Mouse (Mus musculus) heart, embryonic 11.5 days (tissue): ENCODE data around the gene Oscar. TPM values are rescaled to one million over a fixed set of nuclear protein-coding genes. Genes with fewer than 3 reads are reported as not detected.

ENCODE experiments used
- ATAC-seq: fragments of 200-750 bp; cut with Nextera tagmentation; replicated peaks from 2 replicates; pipeline ENCODE4 v1.8.0; 2017; ENCODE audit warnings: moderate library complexity; ENCODE audit not compliant: insufficient number of reproducible peaks, low FRiP score, low TSS enrichment
- H3K27ac ChIP-seq: fragments of 300-500 bp; sonication (generic); 2 replicates; pipeline ENCODE4 v1.5.1; 2014; ENCODE audit warnings: mild to moderate bottlenecking, low read depth, low read length
- H3K27me3 ChIP-seq: fragments of 300-500 bp; sonication (generic); 2 replicates; pipeline ENCODE4 v1.6.1; 2014; ENCODE audit warnings: mild to moderate bottlenecking, low read length, mixed read lengths; ENCODE audit not compliant: control insufficient read depth, insufficient read depth
- H3K36me3 ChIP-seq: fragments of 300-500 bp; sonication (generic); 2 replicates; pipeline ENCODE4 v1.6.1; 2014; ENCODE audit warnings: mild to moderate bottlenecking, low read length, moderate library complexity, mixed read lengths; ENCODE audit not compliant: control insufficient read depth, insufficient read depth
- H3K4me1 ChIP-seq: fragments of 300-500 bp; sonication (generic); 2 replicates; pipeline ENCODE4 v1.6.1; 2014; ENCODE audit warnings: low read length; ENCODE audit not compliant: control insufficient read depth, insufficient read depth
- H3K4me2 ChIP-seq: fragments of 300-500 bp; sonication (generic); 2 replicates; pipeline ENCODE4 v1.6.1; 2014; ENCODE audit warnings: mild to moderate bottlenecking, moderate library complexity
- H3K4me3 ChIP-seq: fragments of 300-500 bp; sonication (generic); 2 replicates; pipeline ENCODE4 v1.5.1; 2014; ENCODE audit warnings: low read depth, low read length
- H3K9ac ChIP-seq: fragments of 300-500 bp; sonication (generic); 2 replicates; pipeline ENCODE4 v1.6.1; 2014; ENCODE audit warnings: mild to moderate bottlenecking, low read depth, low read length, moderate library complexity
- H3K9me3 ChIP-seq: fragments of 300-500 bp; sonication (generic); replicated peaks from 2 replicates; pipeline ENCODE4 v1.6.1; 2016; ENCODE audit warnings: low read length; ENCODE audit not compliant: control insufficient read depth
- WGBS: fragments of 180-500 bp; shearing (Covaris S2); extraction: QIAGEN DNeasy Blood & Tissue Kit; methylation state at CpG from one replicate; pipeline ENCODE4 v1.1.7; 2014; ENCODE audit not compliant: insufficient replicate concordance; 5-methylcytosine and 5-hydroxymethylcytosine counted together
- polyA plus RNA-seq: library from polyadenylated mRNA; unstranded; fragments of >200 nt; fragmentation: Nextera tagmentation; extraction: Ambion mirVana; gene quantifications from 2 replicates; pipeline ENCODE4 v1.2.1, GENCODE M21; 2014

The Oscar gene
- 0.21 and 0.56 TPM in 2 replicates for polyA plus RNA-seq

- peak within 1 kb of the TSS; percentile 89 for H3K4me3 ChIP-seq
- H3K9me3 ChIP-seq: no peaks in the 10 kb centered on the region
- peak within 1 kb of the TSS; percentile 17; the same call in 1 of the 2 replicates for H3K4me2 ChIP-seq
- H3K4me1 ChIP-seq: 0 out of 2 replicates have a peak, but pooled peaks cover 2% of the 10 kb centered on the region
- ATAC-seq: no peak
- whole genome bisulfite sequencing: 70% methylated on average over 4 of the region's 4 CpGs
- H3K27ac ChIP-seq: no peak within 1 kb of the TSS
- H3K27me3 ChIP-seq: no peaks in the 10 kb centered on the region
- no peak within 1 kb of the TSS for H3K9ac ChIP-seq
- H3K36me3 ChIP-seq: peaks cover 11% of the 10 kb centered on the region
These were observed at the start of gene Oscar for GRCm38 (mm10) chr7:3616057-3616388. Gene Oscar (minus strand): TSS chr7:3616157.

DNA sequence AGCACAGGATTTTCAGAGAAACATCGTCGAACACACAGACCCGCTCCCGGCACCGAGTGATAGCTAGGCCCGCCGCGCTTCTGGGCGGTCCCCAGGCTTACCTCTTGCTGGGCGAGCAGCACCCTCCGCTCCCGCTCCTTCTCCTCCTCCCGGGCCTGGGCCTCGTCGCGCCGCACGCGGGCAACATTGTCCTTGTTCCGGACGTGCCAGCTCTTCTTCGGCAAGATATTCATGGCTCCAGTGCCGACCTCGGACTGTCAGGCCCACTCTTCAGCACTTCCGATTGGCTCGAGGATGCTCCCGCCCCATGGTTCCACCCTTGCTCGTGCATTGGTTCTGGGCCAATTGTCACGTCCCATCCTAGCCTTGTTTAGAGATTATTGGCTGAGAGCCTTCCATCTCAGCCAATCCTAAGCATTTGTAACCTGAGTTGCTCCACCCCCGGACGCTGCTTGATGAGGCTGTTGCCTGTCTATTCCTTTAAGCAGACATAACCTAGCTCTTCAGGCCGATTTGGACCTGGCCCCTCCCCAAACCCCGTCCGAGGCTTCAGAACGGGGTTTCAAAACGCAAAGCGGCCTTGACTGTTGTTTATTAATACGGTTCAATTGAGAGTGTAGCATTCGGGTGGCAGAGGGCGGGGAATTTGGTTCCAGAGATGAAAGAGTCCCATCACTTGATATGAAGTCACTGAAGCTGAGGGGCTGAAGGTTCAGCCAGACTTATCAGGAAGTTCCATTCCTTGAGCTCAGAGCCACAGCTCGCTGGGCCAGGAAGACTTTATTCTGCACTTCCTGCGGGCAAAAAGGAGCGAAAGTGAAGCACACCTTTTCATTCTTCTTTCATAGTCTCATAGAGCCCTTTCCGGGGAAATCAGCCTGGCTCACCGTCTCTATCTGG lies 49.5 kb upstream of the Oscar start, which contains the start of gene Leng1:
Leng1 (minus strand) TSS at position 626 of the 900 bp plus-strand sequence.
- H3K4me2 ChIP-seq: peak within 1 kb of the TSS; percentile 61
- peak within 1 kb of the TSS; percentile 76 for H3K4me3 ChIP-seq
- H3K36me3 ChIP-seq: peaks cover 14% of the 10 kb centered on the region
- no peaks in the 10 kb centered on the region for H3K27me3 ChIP-seq
- H3K27ac ChIP-seq: peak within 1 kb of the TSS; percentile 91
- WGBS: 3% methylated on average over 45 of the region's 45 CpGs
- peak; percentile 98 for ATAC-seq
- peak within 1 kb of the TSS; percentile 93 for H3K9ac ChIP-seq
- H3K9me3 ChIP-seq: no peaks in the 10 kb centered on the region
- peaks cover 20% of the 10 kb centered on the region for H3K4me1 ChIP-seq

DNA sequence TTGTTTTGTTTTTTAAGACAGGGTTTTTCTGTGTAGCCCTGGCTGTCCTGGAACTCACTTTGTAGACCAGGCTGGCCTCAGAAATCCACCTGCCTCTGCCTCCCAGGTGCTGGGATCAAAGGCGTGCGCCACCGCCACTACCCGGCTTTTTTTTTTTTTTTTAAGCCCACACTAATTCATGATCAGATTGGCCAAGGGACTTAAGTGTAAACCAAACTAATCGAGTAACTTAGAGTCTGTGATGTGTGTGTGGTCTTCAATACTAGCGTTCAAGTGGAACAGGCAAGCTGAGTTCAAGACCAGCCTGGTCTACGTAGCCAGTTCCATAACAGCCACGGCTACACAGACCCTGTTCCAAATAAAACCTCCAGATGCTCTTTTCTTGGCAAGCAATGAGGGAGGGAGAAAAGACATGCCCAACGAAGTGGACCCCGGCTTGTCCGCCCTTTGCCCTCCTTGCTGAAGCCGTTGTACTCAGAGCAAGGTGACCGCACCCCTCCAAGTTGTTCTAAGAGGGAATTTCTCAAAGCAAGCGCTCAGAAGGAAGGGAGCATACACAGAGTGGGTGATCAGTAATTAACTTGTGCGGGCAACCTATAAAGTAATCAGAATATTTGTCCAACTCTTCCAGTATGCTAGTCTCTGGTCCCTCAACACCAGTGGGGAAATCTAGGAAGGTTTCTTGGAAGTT lies 48.7 kb upstream of the Oscar start:
- peak overlapping the region; percentile 61 for H3K4me2 ChIP-seq
- peak overlapping the region; percentile 91 for H3K27ac ChIP-seq
- WGBS: 29% methylated on average over 15 of the region's 15 CpGs
- H3K9me3 ChIP-seq: no peaks in the 10 kb centered on the region
- H3K36me3 ChIP-seq: peaks cover 21% of the 10 kb centered on the region
- peak overlapping the region; percentile 93 for H3K9ac ChIP-seq
- peak overlapping the region; percentile 76 for H3K4me3 ChIP-seq
- peaks cover 20% of the 10 kb centered on the region for H3K4me1 ChIP-seq
- peak; percentile 29; the same call in 1 of the 2 replicates for ATAC-seq
- H3K27me3 ChIP-seq: no peaks in the 10 kb centered on the region

DNA sequence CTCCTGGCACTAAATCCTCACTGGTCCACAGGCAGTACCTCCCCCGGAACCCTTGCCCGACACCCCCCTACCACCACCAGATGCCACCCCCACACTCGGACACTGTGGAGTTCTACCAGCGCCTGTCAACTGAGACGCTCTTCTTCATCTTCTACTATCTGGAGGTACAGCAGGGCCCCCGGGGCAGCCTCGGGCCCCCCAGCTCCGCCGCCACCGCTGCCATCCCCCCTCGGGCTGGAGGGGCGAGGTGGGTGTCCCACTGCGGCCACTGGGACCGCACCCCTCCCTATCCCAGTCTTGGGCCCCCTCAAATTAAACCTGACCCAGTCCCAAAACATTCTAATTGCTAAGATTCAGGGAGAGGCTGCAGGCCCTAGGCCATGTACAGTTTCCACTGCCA lies 42.6 kb upstream of the Oscar start:
- Histone ChIP-seq H3K4me2 (no peak overlapping the region), H3K4me1 (peaks cover 5% of the 10 kb centered on the region; the same call in 1 of the 2 replicates), H3K27ac (no peak overlapping the region), H3K9ac (no peak overlapping the region), H3K9me3 (no peaks in the 10 kb centered on the region), H3K4me3 (no peak overlapping the region), H3K27me3 (no peaks in the 10 kb centered on the region), H3K36me3 (peaks cover 63% of the 10 kb centered on the region)
- no peak for ATAC-seq
- 95% methylated on average over 14 of the region's 14 CpGs for WGBS

- no peak for ATAC-seq
- no peak overlapping the region for H3K27ac ChIP-seq
- H3K27me3 ChIP-seq: no peaks in the 10 kb centered on the region
- H3K36me3 ChIP-seq: peaks cover 74% of the 10 kb centered on the region
- H3K9me3 ChIP-seq: no peaks in the 10 kb centered on the region
- 79% methylated on average over 4 of the region's 4 CpGs for WGBS
- no peak overlapping the region for H3K4me3 ChIP-seq
- H3K9ac ChIP-seq: no peak overlapping the region
- peaks cover 3% of the 10 kb centered on the region; the same call in 1 of the 2 replicates for H3K4me1 ChIP-seq
- no peak overlapping the region for H3K4me2 ChIP-seq
These were observed 41.0 kb upstream of the Oscar start for GRCm38 (mm10) chr7:3656966-3657365.

GRCm38 (mm10) chr7:3646641-3647040 lies 30.7 kb upstream of the Oscar start:
- Histone ChIP-seq H3K36me3 (peaks cover 9% of the 10 kb centered on the region), H3K4me3 (peak overlapping the region; percentile 78), H3K9ac (peak overlapping the region; percentile 93), H3K27ac (no peak overlapping the region), H3K9me3 (no peaks in the 10 kb centered on the region), H3K4me1 (peaks cover 24% of the 10 kb centered on the region), H3K4me2 (peak overlapping the region; percentile 89), H3K27me3 (no peaks in the 10 kb centered on the region)
- 63% methylated on average over 4 of the region's 4 CpGs for WGBS
- no peak for ATAC-seq

GRCm38 (mm10) chr7:3646188-3646587 lies 30.2 kb upstream of the Oscar start:
- Histone ChIP-seq H3K27me3 (no peaks in the 10 kb centered on the region), H3K27ac (no peak overlapping the region), H3K9ac (peak overlapping the region; percentile 93), H3K4me1 (peaks cover 24% of the 10 kb centered on the region), H3K4me2 (peak overlapping the region; percentile 89), H3K4me3 (peak overlapping the region; percentile 78), H3K9me3 (no peaks in the 10 kb centered on the region), H3K36me3 (peaks cover 6% of the 10 kb centered on the region; the same call in 1 of the 2 replicates)
- ATAC-seq: no peak
- 17% methylated on average over 9 of the region's 9 CpGs for WGBS

DNA sequence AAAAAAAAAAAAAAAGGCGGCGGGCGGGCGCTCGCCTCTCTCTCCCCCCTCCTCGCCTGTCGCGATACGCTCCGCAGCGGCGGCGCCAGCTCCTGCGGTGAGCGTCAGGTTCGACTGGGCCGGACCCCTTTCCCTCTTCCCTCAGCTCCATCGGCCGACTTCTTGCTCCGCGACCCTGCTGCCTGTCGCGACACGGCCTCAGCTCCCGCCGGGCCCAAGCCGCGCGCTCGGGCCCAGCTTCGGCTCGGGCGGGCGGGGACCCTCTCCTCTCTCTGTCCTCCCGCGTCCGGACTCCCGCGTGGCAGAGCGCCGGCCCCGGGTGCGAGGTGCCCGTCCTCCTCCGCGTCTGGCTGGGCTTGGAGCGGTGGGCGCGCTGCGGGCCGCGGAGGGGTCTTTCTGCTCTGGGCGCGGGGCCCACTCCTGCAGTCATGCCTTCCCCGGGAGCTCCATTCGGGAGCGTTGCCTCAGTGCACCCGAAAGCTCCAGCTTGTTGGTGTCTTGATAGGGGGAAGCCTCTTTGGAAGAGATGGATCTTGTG lies 29.6 kb upstream of the Oscar start:
- 0 out of 2 replicates have a peak, but pooled peaks have one; percentile 1 for ATAC-seq
- H3K27ac ChIP-seq: peak overlapping the region; percentile 98
- H3K9me3 ChIP-seq: no peaks in the 10 kb centered on the region
- H3K27me3 ChIP-seq: no peaks in the 10 kb centered on the region
- H3K4me3 ChIP-seq: peak overlapping the region; percentile 78
- H3K36me3 ChIP-seq: peaks cover 8% of the 10 kb centered on the region; the same call in 1 of the 2 replicates
- under 1% methylated on average over 53 of the region's 58 CpGs for WGBS
- H3K4me2 ChIP-seq: peak overlapping the region; percentile 89
- H3K9ac ChIP-seq: peak overlapping the region; percentile 93
- peaks cover 24% of the 10 kb centered on the region for H3K4me1 ChIP-seq
